Mouse (Mus musculus): ENCODE results near the gene Lrrc1.

Gene Lrrc1

DNA sequence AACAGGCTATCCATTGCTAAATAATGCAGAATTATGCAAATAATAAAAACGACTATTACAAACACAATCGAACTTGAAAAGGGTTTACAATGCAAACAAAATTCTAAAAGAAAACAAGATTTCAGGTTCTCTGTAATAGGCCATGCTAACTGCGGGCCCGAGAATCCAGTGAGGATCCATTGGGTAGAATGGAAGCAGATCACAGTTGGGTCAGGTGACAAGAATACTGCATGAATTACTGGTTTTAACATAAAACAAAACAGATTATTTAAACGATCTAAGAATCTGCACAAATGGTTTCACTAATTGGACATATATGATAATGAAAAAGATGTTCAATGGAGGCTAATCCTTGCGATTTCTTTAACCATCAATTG is 42.5 kb downstream of the Lrrc1 start:
- DNase-seq (ENCODE audit: low read depth) = no peak

DNA sequence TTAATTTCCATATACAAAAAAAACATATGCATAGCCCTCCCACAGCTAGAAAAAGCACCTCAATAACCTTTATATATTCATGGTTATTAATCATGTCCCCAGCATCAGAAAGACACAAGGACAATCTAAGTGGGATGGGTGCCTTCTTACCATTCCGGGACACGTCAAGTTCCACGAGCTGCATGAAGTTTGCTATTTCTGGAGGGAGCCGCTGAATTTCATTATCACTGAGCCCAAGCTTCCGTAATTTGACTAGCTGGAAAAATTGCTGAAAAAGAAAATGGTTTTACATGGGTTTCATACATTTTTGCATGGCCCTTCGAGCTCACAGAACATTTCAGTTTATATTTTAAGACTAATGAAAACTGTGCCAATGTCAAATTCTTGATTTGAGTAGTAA is 45.6 kb downstream of the Lrrc1 start:
- DNase-seq (ENCODE audit: low read depth) = no peak

DNA sequence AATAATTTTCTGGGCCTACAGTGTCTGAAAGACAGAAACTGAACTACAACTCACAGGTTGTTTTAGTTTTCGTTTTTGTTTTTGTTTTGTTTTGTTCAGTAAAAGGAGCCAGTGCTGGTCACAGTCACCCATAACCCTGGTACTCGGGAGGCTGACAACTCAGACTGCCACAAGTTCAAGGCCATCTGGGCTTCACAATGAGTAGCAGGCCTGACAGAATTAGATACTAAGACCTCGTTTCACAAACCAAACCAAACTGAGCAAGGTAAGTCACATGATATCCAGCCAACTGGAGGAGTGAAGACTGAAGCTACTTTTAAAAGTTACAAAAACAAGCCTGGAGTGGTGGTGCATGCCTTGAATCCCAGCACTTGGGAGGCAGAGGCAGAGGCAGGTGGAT is 46.3 kb downstream of the Lrrc1 start:
- DNase-seq (ENCODE audit: low read depth) = no peak

DNA sequence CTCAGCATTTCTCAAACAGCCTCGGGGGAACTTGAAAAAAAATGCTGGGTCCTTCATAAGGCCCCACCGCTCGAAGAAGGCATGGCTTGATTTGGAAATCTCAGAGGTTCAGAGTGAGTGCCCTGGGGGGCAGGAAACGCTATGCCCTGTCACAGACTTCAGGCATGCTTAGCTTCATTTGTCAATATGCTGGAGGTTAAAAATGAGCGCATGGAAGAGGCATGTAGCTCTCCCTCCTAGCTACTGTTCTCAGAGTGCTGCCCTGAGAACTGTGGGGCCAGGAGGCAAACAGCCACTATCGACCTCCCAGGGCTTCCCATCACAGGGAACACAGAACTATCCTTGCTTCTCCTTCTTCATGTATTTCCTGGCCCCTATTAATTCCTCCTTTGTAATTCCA is 47.5 kb downstream of the Lrrc1 start:
- DNase-seq (ENCODE audit: low read depth) = no peak

DNA sequence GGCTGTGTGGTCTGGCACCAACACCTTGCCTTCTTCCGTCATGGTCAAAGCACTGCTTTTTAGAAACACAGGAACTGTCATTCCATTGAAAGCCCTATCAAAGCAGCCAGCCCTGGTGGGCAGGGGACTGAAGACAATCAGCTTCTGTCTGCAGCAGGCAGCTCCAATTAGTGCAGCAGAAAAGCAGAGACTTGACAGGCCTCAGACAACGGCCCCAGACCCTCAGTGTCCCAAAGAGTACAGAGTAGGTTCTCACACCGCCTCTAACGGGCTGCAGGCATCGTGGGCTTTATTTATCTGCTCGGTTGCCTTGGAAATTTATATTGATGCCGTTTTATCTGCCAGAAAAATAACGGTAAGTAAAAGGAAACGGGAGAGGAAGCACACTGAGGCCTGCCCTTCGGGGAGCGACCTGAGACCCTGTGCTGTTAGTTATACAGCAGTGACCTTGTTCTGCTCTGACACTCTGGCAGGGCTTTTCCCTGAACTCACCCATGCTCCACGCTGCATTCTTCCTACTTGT is 48.1 kb downstream of the Lrrc1 start:
- DNase-seq (ENCODE audit: low read depth) = no peak

DNA sequence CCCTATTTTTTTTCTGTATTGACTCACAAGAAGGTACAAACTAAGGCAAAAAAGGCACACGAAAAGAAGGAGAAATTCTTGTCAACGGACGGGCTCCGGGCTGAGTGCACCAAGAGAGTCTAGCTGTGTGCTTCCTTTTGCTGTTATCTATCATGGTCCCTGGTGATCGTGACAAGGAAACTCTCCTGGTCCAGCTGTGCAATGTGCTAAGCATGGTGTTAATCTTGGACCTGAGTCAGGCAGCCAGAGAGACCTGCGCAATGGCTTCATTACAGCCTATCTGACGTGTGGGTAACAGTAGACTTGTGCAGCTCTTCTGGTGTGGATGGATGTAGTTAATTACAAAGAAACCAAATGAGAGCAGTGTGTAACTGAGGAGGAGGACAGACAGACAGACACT is 50.4 kb downstream of the Lrrc1 start:
- DNase-seq (ENCODE audit: low read depth) = no peak

DNA sequence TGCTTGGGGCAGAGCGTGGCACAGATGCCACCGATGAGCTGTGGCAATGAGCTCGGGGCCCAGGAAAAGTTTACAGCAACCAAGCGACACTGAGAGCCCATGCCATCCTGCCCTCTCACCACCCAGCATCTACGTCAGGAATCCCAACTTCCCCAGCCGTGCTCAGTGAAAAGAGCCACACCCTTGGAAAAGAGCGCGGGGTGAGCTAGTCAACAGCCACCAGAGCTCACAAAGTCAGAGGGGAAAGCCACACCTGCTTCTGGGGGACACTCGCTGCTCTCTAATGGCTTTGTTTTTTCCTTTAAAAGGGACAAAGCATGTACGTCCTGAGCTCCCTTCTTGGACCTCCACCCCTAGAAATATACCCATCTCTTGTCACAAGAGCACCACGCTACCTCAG is 56.1 kb downstream of the Lrrc1 start:
- no peak for DNase-seq (ENCODE audit: low read depth)

DNA sequence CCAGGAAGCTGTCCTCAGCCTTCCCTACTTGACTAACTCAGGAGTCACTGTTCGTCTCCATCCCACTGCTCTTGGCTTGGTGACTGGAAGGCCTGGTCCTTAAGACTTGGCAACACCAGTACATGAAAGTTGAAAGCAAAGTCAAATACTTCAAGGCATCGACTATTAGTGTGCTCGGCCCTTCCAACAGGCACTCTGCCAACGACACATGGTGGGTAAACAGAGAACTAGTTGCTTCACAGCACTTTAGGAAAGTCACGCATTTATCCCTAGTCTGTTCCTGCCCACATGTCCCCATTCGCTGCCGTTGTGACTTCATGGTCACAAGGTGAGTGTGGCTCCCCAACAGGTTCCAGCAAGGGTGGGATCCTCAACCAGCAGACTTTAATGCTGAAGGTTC is 57.2 kb downstream of the Lrrc1 start:
- no peak for DNase-seq (ENCODE audit: low read depth)

DNA sequence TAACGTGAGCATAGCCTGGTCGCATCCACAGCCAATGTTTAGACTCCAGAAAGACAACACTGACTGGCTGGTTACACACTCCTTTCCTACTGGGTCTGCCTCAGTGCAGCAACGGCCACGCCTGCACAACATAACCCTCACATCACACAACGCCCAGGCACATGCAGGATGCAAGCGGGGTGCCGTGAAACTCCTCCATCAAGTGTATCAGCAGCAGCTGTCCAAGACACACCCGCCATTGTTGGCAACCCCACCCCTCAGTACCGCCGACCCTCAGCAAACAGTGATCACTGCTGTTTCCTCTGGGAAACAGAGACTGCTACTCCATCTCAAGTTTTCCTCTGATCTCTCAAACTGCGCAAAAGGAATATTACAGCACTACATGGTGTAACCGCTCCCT is 58.8 kb downstream of the Lrrc1 start:
- DNase-seq (ENCODE audit: low read depth) = no peak

DNA sequence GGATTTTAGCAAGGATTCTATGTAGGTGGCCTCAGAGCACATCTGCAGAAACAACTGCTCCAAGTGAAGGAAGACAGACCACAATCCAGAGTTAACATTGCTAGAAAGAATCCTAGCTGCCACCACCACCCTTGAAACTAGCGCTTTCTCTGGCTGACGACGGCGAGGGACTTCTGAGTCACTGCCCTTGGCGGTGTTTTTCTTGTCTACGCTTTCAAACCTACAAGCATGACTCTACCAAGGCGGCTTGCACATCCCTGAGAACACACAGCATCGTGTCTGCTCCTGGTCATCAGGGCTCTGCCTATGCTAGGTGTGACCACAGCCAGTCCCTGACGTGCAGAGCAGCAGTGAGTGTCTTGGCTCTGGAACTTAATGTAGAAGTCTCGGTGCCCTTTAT is 59.9 kb downstream of the Lrrc1 start:
- DNase-seq (ENCODE audit: low read depth) = no peak

DNA sequence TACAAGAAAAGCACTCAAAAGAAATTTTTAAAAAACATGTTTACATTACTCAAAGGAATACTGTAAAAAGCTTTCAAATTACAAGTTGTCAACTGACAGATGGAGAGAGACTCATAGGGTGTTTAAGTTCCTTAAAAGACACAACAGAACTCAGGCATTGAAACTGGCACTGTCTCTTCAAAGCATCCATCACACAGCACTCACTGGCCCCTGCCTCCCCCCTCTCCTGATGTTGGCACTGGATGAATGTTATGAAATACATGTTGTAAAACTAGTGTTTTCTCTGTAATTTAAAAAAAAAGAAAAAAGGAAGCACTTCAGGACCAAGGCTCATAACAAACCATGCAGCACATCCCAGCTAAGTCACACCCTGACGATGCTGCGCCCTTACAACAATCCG is 61.1 kb downstream of the Lrrc1 start:
- no peak for DNase-seq (ENCODE audit: low read depth)

DNA sequence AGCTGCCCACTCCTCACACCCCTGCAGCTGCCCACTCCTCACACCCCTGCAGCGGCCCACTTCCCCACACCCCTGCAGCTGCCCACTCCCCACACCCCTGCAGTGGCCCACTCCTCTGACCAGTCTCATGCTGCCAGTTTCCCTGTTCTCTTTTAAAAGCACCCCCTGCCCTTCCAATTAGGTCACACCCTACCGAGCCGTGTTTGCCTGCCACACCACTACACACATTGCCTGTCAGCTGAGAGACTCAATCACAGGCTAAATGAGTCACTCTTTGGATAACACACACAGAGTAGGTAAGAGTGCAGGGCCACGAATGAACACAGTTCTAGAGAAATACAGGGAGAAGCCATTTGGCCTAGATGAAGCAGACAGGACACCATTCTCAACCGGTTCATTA is 62.4 kb downstream of the Lrrc1 start:
- DNase-seq (ENCODE audit: low read depth) = no peak

DNA sequence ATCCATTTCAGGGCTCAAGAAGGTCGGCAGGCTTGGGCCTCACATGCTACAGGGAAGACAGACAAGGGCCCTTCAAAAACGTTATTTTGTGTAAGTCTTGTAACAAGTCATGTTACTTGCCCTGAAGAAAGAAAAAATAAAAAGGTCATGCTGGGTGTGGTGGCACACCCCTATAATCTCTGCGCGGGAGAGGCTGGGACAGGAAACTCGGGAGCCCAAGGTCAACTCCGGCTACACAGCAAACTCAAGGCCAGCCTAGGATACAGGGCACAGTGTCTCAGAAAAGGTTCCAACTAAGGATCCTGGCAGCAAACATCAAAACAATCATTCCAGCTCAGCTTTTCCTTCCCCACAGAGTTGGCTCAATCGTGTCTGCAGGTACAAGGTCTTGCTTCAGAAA is 63.3 kb downstream of the Lrrc1 start:
- DNase-seq (ENCODE audit: low read depth) = no peak

DNA sequence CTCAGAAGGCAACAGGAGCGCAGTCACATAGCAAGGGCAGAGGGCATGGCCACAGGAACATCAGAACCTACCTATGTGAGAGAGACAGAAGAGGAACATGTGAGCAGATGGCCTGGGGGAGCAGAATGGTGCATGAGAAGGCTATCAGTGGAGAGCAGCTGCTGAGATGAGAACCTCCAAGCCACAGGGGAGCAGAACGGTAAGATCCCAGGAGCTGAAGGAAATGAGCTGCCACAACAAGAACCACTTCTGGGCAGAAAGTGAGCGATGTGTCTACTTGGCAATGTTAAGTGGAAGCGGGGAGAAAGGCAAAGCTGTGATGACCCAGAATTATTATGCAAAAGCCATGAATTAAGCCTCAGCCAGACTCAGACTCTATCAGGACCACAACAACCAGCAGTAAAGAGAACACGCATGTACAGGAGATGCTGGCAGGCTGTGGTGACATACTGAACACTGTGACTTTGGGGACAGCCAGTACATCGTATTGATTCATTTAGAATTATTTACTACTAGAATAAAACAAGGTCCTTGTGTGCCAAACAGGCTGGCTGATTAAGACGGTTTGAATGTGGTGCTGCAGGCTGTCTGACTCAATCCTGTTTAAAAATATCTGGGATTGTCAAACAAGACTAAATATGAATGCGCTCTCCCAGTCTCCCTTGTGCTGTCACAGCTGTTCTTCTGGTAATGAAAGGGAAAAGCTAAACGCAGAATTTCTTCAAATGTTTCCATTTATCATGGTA is 63.9 kb downstream of the Lrrc1 start:
- no peak for DNase-seq (ENCODE audit: low read depth)

DNA sequence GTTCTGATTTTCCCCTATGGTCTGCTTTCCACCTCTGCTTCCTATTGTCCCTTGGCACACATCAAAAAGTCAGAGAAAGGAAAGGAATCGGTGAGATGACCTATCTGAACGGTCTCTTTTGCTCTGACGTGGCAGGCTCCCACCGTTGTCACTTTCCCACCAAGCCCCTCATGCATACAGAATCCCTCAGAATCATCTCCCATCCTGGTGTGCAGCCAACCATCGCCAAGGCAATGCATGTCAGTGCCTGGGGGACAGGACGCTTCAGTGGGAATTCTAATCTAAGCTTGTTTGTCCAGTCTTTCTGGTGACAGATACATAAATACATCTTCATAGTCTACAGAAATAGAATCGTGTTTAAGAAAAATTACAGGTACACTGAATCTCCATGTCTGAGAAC is 64.7 kb downstream of the Lrrc1 start:
- DNase-seq (ENCODE audit: low read depth) = no peak

DNA sequence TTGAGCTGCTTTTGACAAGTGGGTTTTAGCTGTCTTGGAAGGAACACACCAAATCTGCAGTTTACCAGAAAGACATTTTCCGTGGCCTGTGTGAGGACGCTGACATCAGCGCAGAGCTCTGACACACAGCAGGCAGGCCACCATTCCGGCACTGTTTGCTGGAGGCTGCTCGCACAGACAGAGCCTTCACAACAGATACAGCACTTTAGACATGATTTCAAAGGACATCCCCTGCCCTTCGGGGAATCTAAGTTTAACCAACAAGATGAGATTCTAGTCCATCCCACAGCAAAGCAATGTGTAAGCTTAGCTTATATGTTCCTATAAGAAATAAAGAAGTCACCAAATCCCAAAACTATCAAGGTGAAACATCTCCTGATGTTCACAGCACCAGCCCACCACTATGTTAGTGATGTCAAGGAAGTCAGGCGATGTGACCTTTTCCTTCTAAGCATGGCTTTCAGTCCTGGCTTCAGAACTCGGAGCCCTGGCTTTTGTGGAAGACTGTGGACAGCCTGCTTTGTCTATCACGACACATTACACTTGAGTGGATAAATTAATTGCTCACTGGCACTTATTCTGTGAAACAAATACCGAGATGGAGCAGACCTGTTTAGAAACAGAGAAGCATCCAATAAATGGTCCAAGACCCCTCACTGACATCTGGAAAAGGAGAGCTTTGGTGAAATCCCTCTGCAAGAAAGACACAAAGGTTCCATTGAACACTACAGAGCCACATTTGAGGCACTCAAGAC is 66.3 kb downstream of the Lrrc1 start:
- DNase-seq (ENCODE audit: low read depth) = no peak

DNA sequence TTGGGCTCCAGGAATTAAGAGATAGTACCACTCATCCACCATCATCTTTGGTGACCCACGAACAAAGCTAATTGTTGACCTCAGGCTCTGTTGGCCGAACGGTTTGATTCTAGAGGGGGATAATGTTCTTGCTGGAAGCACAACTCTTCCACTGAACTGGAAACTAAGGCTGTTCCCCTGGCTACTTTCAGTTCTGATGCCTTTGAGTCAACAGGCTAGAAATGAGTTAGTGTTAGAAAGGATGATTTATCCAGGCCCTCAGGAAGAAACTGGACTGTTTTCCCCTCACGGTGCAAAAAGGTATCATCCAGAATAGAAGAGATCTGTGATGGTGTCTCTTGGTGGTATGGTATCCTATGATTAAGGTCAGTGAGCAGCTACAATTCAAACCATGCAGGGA is 70.1 kb downstream of the Lrrc1 start:
- DNase-seq (ENCODE audit: low read depth) = no peak

DNA sequence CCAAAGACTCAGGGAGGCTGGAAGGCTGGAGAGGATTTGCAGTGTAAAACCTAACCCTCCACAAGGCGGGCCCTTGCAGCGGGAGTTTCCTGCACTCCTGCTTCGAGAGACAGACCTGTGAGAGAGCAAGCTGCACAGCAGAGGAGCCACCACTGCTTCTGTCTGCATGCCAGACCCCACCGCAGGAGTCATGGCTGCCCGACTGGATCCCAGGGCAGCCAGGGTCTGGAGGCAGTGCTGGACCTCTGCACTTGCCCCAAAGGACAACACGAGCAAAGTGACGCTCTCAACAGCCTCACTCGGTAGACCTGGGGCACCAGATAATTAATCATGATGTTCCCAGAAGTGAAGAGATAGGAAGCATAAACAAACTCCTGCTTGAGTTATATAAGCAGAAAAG is 72.1 kb downstream of the Lrrc1 start:
- DNase-seq (ENCODE audit: low read depth) = no peak

DNA sequence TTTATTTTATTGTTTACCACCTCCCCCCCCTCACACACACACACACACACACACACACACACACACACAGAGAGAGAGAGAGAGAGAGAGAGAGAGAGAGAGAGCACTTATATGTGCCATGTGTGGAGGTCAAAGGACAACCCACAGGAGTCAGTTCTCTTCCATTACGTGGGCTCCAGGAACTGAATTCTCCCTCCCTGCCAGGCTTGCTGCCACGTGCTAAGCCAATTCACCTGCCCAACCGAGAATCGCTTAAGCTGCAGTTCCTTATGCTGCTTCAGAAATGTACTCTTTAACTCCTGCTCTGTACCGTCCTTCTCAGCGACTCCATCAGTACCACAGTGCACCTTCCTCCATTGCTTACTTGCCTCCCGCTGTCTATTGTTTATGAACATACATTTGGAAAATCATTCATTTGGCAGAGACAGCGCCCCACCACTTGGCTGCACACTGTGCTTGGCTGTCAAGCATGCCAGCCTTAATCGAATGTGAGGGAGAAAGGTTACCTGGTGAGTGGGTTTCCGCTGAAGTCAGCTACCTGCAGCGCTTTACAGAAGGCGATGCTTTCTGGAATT is 72.9 kb downstream of the Lrrc1 start:
- DNase-seq (ENCODE audit: low read depth) = no peak

DNA sequence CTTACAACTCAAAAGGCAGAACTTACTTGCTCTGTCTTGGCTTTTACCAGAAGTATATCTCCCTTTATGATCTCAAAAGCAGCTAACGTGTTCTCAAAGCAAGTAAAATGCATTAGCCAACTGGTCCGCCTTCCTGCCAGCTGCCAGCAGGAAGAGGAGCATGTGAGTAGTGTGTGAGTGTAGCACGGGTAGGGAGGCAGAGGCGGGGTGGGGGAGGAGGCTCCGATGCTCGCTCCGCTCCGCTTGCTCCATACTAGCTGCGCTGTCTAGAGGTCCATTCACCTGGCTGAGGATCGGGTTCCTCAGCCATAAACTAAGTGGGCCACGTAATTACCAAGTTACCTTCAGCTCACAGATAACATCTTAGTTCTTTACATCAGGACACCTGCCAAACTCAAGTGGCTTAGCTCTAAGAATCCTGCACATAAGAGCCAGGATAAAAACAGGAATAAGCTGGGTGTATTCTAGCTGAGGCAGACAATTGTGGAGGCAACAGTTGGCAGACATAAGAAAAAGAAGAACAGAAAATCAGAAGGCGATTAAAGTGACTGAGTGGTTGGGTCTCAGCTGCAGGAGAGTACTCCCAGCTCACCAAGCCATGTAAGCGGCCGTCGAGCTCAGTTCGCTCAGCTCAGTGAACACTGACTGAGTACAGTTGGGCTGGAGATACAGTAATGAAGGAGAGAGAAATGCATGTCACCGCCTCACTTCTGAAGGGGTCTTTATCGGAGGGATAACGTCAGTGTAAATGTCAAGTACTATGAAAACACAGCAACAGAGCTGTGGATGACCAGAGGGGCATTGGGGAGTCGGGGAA is 74.7 kb downstream of the Lrrc1 start:
- no peak for DNase-seq (ENCODE audit: low read depth)

DNA sequence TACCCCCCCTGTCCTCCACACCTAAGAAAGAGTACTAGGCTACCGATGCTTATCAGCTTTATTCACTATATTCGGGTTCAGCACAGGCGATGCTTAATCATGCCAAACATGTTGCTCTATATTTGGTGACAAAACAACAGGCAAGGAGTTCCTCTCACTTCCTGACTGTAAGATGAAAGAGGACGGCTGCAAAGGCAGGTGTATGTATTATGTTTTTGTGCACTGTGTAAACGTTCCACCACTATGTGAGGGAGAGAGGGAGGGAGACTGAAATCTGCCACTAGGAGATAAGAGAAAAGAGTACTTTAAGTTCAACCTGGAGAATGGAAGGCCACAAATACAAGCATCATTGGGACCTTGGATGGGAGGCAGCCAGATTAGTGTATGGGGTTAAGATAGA is 77.7 kb downstream of the Lrrc1 start:
- DNase-seq (ENCODE audit: low read depth) = peak; percentile 8

DNA sequence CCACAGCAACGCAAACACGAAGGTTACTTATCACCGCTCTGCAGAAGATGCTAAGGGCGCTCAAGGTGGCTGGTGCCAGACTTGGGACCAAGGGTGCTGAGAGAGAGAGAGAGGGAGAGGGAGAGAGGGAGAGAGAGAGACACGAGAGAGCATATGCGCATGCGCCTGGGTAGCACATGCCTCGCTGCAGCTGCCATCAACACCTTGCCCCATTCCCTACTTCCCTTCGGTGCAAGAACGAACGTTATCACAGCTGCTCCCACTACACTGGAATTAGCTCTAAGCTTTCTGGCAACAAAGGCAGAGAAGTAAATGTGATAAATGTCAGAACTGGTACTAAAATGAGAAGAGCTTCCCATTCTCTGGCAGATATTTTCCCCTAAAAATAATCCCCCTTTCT is 79.3 kb downstream of the Lrrc1 start:
- no peak for DNase-seq (ENCODE audit: low read depth)

DNA sequence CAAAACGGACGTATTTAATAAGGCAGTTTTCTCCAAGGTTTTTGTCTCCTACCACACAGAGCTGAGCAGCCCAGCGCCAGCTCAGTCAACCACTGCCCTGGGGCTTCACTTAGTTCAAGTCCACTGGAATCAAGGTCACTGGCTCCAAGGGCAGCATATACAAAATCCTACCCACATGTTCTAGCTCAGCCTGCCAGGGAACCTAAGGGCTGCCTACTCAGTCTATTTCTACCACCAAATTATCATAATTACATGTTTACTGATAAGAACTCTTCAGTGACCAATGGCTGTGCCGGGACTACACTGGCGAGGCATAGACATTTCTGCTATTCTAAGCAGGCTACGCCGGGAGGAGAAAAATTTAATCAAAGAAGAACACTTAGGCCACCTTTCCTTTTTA is 80.8 kb downstream of the Lrrc1 start:
- DNase-seq (ENCODE audit: low read depth) = peak; percentile 20

All from c-Kit-positive CD71-positive TER-119-negative erythroid progenitor cells, embryonic 14.5 days (primary cell).